Mouse (Mus musculus): Measurements from ENCODE around the gene Fnbp1.

Fnbp1 gene

DNA sequence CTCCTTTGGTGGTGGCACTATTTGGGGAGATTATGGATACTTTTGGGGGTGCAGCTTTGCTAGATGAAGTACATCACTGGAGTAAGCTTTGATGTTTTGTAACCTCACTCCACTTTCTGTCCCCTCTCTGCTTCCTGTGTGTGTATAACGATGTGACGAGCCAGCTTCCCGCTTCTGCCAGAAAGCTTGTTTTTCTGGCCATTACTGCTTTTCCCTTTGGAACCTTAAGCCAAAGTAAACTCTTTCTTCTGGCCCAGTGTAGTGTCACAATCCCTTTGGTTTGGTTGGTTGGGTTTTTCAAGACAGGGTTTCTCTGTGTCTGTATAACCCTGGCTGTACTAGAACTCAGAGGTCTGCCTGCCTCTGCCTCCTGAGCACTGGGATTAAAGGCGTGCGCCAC is 19.0 kb downstream of the Fnbp1 start:
- DNase-seq = no peak

DNA sequence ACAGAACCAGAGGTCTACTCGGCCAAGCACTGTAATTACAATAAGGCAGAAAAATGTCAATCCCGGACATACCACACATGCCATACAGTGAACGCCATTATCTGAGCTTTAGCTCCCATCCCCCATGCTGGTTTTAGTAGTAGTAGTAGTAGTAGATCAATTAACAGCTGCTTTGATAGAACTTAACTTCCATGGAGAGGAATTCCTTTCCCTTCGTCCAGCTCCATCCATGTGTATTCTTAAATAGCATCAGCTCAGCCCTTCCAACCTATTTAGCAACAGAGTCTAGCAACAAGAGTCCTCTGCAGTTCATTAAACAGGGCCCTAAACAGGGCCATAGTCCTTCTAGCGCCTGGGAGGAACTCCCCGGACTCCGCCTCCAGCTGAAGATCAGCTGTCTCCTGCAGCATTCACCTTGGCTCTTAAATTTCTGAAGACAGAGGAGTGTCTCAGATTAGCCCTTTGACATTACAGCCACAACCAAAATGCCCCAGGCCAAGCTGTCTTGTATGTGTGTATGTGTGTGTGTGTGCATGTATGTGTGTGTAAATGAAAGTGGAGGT is 20.6 kb downstream of the Fnbp1 start:
- DNase-seq = no peak

DNA sequence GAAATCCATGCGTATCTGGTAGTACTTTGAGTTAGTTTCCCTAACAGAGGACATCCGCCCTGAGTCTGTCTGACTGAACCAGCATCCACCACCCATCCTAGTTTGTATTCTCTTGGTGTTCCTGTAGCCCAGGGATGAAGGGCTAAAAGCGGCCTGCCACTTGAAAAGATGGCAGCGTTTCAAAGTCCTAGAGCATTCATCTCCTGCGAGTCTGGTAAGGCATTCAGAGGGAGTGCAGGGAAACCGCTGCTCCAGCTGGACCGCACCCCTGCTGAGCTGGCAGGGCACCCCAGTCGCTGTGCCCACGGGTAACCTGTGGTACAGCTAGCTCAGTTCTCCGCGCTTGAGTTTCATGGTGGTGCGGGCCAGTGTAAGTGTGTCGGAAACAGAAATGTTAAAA is 22.0 kb downstream of the Fnbp1 start:
- peak; percentile 79 for DNase-seq

DNA sequence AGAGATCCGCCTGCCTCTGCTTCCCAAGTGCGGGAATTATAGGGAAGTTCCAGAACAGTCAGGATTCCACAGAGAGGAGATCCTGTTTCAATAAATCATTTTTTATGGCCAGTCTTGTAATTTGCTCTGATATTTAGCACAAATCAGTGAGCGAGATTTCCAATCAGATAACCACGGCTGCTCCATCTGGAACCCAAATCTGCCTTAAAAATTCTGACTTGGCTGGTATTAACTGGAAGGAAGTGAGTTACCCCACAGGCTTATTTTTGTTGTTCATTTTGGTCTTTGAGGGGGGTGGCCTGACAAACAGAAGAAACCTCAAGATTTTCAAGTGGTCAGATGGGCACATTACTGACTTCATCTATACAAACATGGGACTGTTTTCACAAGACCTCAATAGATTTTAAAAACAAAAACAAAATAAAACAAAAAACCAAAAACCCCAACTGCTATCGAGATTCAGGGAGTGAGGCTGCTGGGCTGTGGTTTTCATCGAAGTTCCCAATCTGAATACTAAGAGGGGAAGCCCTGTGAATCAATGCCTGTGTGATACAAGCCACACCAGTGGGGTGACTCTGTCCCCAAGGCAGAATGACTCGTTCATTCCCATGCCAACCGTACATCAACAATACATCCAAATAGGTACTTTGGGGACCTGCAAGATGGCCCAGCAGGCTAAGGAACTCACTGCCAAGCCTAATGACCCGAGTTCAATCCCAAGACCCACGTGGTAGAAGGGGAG is 23.0 kb downstream of the Fnbp1 start:
- no peak for DNase-seq

DNA sequence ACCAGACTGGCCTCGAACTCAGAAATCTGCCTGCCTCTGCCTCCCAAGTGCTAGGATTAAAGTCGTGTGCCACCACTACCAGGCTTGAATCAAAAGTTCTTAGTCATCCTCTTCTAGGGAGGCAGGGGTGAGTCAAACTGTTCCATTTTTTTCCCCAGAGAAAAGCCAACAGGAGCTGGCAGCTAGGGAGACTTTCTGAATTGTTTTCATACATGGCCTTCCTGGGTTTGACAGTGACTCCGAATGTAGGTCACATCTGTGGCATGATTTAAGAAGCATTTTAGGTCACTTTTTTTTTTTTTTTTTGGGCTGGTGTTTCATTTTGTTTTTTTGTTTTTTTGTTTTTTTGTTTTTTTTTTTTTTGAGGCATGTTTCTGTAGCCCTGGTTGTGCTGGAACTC is 23.6 kb downstream of the Fnbp1 start:
- DNase-seq = no peak

DNA sequence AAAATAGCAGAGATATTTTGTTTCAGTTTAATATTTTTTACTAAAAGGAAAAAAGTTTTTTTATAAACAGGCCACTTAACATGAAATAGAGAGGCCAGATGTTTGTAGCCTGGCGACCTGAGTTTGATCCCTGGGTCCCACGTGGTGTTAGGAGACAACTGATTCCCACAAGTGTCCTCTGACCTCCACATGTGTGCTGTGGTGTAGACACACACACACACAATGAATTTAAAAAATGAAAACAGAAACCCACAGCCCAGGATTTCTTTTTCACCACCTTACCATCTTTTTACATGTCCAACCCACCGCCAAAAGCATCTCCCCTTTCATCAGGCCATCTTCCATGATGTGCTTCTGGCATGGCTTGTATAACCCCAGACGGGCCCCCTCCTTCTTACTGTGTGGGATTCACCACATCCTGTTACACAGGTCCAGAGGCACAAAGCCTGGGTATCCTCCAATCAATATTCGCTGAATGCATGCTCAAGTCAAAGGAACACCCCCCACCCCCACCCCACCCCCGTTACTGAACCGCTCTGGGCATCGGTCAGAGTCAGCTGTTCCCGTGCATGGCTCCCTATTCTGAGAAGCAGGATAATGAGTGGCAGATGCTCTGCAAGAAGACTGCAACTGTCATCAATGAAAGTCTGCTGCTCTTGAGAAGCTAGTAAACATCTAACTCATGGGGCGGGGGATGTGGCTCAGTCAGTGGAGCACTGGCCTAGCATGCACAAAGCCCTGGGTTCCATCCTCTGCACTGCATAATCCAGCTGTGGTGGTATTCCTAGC is 25.7 kb downstream of the Fnbp1 start:
- DNase-seq = peak; percentile 63

DNA sequence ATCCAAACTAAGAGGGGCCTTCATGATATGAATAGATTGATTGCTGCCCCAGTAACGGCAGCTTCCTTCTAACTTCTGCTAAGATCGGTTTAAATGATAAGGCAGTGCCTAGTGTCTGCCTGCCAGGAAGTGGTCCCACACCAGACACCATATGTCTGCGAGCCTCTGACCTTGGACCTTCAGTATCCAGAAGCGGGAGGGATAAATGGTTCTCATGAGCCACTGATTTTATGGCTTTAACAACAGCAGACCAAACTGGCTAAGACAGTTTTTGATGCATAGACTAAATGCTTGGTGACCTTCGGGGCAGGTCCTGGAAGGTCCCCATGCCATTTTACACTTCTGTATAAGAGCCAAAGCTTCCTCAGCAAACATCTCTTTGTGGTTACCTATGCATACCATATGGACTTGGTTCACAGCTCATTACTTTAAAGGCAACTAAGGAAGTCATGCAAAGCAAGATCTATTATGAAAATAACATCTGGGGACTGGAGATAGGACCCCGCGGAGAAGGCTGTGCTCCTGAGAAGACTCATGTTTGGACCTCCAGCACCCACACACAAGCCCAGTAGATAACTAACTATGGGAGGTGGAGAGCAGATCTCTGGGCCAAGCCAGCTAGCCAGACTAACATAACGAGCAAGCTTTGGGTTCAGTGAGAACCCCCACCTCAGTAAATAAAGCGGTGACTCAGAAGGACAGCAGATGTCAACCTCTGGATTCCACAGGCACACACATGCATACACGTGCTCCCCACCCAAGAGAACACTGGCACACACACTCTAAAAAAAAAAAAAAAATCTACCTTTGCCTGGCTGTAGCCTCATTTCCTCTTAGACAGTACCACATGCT is 26.5 kb downstream of the Fnbp1 start:
- no peak for DNase-seq

DNA sequence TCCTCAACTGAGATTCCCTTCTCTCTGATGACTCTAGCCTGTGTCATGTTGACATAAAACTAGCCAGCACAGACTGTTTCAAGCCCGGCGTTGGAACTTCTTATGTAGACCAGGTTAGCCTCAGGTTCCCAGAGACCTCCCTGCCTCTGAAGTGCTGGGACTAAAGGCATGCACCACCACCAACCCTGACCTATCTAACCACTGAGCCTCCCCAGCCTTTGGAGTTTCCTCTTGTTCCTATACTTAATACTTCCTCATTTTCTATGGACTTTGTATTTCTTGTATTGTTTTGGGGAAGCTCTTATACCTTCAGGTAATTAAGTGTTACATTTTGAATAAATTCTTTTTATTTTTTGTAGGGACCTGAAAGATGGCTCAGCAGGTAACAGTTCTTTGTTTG is 27.6 kb downstream of the Fnbp1 start:
- no peak for DNase-seq

DNA sequence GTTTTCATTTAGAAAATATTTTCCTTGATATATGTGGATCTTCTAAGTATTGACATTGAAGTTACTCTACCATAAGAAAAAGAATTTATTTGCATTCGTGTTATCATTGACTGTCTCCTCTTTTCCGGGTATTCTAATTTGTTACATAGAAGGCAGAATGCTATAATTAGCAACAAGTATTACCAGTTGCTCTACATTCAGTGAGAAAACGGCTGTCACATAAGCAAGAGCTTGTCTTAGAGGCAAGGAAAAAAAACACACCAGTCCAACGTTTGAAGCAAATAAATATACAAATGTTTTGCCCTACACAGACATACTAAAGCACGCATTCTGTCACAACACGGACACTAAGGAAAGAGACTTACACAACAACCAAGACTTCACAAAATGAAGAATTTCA is 30.1 kb downstream of the Fnbp1 start:
- DNase-seq = no peak

DNA sequence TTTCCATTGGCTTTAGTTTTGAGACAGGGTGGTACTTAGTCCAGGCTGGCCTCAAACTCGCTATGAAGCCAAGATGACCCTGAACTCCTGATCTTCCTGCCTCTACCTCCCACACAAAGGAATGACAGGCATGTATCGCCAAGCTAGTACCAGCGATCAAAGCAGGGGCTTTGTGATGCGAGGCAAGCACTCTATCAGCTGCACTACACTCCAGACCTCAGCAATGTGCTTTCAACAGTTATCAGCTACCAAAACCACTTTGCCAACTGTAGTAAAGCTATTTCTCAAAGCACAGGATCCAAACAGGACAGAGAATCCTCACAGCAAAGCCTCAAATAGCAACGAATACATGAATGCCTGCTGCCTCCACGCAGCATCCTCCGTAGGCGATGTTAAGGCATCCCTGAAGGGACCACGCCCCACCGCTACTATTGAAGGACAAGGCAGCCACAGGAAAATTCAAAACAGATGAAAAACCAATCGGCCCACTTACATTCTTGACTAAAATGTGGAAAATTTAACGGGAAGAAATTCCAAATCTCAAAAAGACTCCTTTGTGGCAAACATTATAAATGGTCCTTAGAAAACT is 31.8 kb downstream of the Fnbp1 start:
- no peak for DNase-seq

DNA sequence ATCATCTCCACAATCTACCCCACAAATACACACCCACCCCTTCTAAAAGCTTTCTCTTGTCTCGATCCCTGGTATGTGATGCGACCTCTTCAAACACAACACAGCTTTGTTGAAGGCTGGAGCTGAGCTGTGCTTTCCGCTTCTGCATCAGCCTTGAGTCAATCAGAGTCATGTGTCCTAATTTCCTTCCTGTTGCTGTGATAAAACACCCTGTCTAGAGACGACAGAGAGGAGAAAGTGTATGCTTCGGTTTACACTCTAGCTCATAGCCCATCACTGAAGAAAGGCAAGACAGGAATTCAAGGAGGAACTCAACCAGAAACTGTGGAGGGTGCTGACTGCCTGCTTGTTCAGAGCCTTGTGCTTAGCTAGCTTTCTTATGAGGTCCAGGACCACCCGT is 33.6 kb downstream of the Fnbp1 start:
- DNase-seq = no peak

DNA sequence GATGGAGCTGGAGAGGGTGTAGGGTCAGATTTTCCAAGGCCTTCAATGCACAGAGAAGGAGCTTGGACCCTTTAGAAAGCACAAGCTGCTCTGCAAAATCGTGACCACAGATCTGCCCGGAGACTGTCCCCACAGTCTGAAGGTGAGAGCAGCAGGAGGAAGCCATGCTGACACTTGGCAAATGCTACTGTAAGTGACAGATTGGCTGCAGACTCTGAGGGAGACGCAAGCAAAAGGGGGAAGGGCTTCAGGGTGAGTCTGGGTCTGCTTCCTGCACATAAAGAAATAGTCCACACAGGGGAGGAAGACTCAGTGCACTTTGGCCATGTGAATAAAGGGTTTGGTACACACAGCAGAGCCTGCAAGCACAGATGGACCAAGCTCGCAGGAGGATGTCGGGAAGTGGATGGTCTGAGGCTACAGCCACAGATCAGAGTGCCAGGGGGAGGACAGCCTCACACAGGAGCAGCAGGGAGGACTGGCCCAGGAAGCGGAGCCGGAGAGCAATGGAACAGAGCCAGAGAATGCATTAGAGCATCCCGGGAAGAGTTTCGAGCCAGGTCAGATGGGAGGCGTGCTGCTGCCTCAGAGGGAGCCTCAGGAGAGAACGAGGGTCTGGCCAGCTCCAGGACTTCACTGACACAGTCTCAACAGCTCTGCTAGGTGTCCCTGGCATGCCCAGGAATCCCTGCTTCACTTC is 35.0 kb downstream of the Fnbp1 start:
- DNase-seq = no peak

DNA sequence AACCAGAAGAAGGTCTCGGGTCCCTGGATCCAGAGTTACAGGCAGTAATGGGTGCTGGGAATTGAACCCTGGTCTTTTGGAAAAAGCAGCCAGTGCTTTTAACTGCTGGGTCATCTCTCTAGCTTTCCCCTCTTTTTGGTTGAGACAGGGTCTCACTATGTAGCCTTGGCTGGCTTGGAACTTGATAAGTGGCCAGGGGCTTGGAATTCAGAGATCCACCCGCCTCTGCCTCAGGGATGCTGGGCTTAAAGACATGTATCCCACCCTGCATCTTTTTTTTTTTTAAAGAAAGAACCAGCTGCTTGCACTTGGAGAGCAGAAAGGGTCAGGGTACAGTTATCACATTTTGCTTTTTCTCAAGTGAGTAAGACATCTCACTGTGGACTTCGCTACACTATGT is 35.8 kb downstream of the Fnbp1 start:
- DNase-seq = no peak

DNA sequence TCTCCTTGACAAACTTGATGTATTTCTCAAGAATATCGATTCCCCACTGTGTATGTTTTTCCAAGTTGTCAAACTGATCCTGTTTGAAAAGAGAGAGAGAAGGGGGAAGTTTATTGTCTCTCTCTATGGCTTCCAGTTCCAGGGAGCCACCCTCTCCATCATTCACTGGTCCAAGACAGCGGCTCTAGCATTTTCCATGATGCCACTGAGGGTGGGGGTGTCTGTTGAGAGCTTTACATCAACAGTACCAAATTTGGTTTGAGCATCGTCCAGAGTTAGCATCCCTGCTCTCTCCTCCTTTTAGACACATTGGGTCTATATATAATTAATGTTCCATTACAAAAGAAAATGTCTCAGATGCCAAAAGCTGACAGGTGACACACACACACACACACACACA is 36.5 kb downstream of the Fnbp1 start:
- no peak for DNase-seq

DNA sequence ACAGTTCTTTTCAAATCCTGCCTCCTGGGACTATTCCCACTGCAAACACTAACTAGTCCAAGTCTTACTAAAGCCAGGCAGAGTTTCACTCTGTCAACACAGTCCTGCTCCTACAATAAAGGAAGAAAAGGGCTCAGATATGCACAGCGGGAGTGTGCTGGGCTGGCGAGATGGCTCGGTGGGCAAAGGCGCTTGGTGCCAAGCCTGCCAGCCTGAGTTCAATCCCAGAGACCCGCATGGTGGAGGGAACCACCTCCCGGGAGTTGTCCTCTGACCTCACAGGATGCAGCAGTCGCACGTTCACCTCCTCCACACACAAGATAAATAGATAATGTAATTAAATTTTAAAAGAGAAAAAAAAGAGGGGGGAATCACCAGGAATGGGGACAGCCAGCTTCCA is 38.5 kb downstream of the Fnbp1 start:
- DNase-seq = no peak

DNA sequence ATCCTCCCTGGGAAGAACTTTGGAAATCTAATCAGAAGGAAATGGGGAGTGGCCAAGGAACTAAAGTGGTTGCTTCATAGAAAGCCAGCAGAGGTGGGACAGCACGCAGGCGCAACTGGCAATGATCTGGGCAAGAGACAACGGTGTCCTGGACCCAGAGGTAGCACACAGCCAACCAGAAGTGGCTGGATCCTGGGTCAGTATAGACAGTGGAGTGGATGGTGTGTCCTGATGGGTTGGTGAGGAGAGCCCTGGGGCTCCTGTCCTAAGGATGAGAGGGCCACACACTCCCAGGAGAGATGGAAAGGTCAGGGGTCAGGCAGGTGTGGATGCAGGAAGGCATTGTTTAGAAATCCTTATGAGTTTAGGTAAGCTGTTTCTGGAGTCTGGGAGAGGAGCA is 40.5 kb downstream of the Fnbp1 start:
- DNase-seq = no peak

DNA sequence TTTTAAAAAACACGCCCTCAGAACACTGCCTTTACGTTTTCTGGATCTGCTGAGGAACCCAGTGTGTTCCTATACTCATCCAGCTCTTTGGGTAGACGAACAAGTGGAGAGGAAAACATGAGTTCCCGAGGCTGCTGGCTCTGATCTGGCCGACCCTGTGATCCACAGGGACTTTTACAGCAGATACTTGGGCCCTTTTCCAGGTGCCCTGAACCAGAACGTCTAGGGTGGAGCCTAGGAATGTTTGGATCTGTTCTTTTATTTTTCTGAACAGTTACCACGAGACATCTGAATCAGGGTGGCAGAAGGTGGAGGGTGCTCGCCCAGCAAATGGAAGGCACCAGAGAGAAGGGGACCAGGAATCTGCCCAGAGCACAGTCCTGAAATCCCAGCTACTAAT is 42.7 kb downstream of the Fnbp1 start:
- DNase-seq = no peak

DNA sequence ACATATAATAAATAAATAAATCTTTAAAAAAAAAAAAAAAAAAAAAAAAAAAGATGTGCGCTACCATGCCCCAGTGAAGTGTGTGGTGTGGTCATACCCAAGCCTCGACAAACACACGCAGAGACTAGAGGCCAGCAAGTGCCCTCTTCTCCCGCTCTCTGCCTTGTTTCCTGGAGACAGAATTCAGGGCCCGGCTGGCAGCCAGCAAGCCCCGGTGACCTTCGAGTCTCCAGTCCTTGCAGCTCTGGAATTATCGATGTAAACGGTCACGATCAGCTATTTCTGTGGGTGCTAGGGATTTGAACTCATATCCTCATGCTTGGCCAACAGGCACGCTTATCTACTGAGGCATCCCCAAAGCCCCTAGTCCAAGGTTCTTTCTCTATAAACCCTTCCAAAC is 43.2 kb downstream of the Fnbp1 start:
- no peak for DNase-seq

DNA sequence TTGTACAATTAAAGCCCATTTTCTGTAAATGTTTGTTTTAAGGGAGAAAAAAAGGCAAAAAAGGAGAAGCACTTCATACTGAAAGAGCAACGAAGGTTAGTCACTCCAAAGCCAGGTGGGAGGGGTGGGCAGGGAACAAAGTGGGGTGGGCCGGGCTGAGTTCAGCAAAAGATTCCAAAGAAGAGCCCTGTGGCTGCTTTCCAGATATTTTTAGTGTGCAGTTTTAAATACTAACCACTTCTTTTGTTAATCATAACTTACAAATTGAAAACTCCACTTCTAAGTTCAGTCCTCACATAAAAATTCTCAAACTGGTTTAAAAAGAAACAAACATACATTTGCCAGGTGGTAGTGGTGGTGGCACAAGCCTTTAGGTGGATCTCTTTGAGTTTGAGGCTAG is 44.5 kb downstream of the Fnbp1 start:
- no peak for DNase-seq

DNA sequence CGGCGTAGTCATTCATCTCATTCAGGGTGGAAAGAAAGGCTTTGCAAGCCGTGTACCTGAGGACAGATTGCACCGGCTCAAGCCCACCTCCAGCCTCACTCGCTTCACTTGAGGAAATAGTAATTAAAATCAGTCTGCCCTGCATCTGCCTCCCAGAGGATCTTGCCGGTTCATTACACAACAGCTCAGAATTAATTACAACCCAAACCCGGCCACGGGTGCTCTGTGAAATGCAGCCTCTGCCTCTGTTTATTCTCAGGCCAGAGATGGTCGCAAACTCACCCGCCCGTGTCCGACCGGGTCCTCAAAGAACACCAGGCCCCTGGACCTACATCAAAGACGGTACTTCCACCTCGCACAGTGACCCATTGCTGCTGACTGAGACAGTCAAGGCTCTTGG is 45.7 kb downstream of the Fnbp1 start:
- no peak for DNase-seq

DNA sequence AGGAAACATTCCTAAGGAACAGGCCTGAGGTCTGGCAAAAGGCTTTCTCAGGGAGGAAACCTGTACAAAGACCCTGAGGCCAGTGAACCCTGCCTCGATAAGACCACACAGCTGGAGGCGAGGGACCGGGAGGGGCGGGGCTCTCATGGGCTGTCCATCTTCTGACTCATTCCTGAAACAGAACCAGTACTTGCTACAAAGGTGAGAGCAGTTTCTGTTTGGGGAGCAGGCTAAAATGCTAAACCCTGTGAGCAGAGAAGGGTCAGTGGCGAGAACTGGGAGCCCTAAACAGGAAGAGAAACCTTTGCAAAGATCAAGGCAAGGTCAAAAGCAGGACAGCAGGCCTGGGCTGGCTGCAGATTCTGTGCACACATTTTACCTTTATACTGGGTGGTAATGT is 47.2 kb downstream of the Fnbp1 start:
- no peak for DNase-seq

DNA sequence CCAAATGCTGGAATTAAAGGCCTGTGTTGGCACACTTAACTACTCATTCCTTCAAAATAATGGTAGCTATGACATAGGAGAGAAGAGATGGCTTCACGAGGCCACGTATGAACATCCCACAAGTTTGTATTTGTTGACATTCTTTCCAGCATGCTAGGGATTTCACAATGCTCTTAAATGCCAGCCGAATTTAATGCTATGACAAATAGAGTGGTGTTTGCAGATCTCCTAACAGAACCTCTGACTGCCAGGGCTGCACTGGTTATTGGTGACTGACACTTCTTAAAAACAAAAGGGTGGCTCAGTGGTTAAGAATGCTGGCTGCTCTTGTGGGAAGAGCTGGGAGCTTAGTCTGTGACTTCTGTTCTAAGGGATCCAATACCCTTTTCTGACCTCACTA is 48.9 kb downstream of the Fnbp1 start:
- no peak for DNase-seq
